Mouse (Mus musculus) limb, embryonic 11.5 days (tissue): ENCODE data around the gene Slc4a1. TPM values are rescaled to one million over a fixed set of nuclear protein-coding genes. Genes with fewer than 3 reads are reported as not detected.
A peak's percentile ranks its signal among the peaks of the same experiment; 100 is the strongest.

Source experiments
- ATAC-seq: fragments of 200-750 bp; cut with Nextera tagmentation; 2 replicates; pipeline ENCODE4 v1.8.0; 2017; ENCODE audit warnings: low read depth; ENCODE audit not compliant: insufficient number of reproducible peaks, low FRiP score, low TSS enrichment
- DNase-seq: peaks from one replicate; pipeline ENCODE4 v3.0.0-alpha.2; 2015; ENCODE audit warnings: low spot score
- H3K27ac ChIP-seq: fragments of 300-500 bp; sonication (generic); replicated peaks from 2 replicates; pipeline ENCODE4 v1.5.1; 2014; ENCODE audit warnings: low read depth, mild to moderate bottlenecking, low read length
- H3K27me3 ChIP-seq: fragments of 300-500 bp; sonication (generic); 2 replicates; pipeline ENCODE4 v1.6.1; 2014; ENCODE audit warnings: mild to moderate bottlenecking, low read length, mixed read lengths; ENCODE audit not compliant: control insufficient read depth, insufficient read depth
- H3K36me3 ChIP-seq: fragments of 300-500 bp; sonication (generic); 2 replicates; pipeline ENCODE4 v1.6.1; 2014; ENCODE audit warnings: mild to moderate bottlenecking, low read length, moderate library complexity, mixed read lengths; ENCODE audit not compliant: control insufficient read depth, insufficient read depth
- H3K4me1 ChIP-seq: fragments of 300-500 bp; sonication (generic); 2 replicates; pipeline ENCODE4 v1.6.1; 2014; ENCODE audit warnings: low read length, mixed read lengths; ENCODE audit not compliant: control insufficient read depth, insufficient read depth
- H3K4me2 ChIP-seq: fragments of 300-500 bp; sonication (generic); 2 replicates; pipeline ENCODE4 v1.6.1; 2014; ENCODE audit warnings: low read depth, mild to moderate bottlenecking, moderate library complexity; ENCODE audit not compliant: severe bottlenecking
- H3K4me3 ChIP-seq: fragments of 300-500 bp; sonication (generic); 2 replicates; pipeline ENCODE4 v1.5.1; 2014; ENCODE audit warnings: low read depth, low read length
- H3K9ac ChIP-seq: fragments of 300-500 bp; sonication (generic); 2 replicates; pipeline ENCODE4 v1.6.1; 2014; ENCODE audit warnings: mild to moderate bottlenecking, low read length
- H3K9me3 ChIP-seq: fragments of 300-500 bp; sonication (generic); 2 replicates; pipeline ENCODE4 v1.6.1; 2016; ENCODE audit warnings: low read length; ENCODE audit not compliant: control insufficient read depth
- WGBS: fragments of 180-500 bp; shearing (Covaris S2); extraction: QIAGEN DNeasy Blood & Tissue Kit; methylation state at CpG from one replicate; pipeline ENCODE4 v1.1.7; 2014; 5-methylcytosine and 5-hydroxymethylcytosine counted together
- polyA plus RNA-seq: library from polyadenylated mRNA; unstranded; fragments of >200 nt; fragmentation: Nextera tagmentation; extraction: Ambion mirVana; gene quantifications from 2 replicates; pipeline ENCODE4 v1.2.1, GENCODE M21; 2014

Slc4a1 gene
- polyA plus RNA-seq, 1 experiment from 2014 or later, result 20.4 TPM

DNA sequence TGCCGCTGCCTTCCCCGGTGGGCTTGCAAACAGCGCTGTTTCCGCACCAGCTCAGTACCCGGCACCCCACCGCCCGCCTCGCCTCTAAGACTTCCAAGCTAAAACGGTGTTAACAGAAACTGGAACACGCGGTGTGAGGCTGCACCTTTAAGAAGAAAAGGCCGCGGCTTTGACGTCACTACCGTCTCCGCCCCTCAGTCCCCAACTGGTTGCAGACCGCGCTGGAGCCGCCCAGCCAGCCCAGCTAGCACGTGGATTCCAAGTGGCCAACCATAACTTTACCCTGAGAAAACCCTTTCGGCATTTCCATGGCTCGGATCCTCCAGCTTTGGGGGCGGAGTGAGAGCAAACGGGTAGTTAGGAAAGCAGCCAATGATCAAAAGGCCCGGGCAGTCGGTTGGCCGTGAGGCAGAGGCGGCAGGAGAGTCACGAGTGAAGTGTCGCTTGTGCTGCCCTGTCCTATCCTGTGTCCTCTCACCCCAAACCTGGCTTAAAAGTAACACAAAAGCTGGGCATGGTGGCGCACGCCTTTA lies 42.4 kb upstream of the Slc4a1 start:
- H3K9me3 ChIP-seq, result no peaks in the 10 kb centered on the region
- ATAC-seq (peak; percentile 92), DNase-seq (peak; percentile 98)
- H3K36me3 ChIP-seq, result peaks cover 10% of the 10 kb centered on the region
- peak overlapping the region; percentile 87 for H3K4me2 ChIP-seq
- under 1% methylated on average over 32 of the region's 32 CpGs for WGBS
- H3K9ac ChIP-seq, result peak overlapping the region; percentile 84; the same call in 1 of the 2 replicates
- peak overlapping the region; percentile 76 for H3K4me3 ChIP-seq
- H3K27ac ChIP-seq, result peak overlapping the region; percentile 73
- no peaks in the 10 kb centered on the region for H3K27me3 ChIP-seq
- peaks cover 14% of the 10 kb centered on the region for H3K4me1 ChIP-seq

- peaks cover 14% of the 10 kb centered on the region for H3K4me1 ChIP-seq
- no peak for ATAC-seq
- H3K4me3 ChIP-seq, result peak within 1 kb of the TSS; percentile 76
- peak within 1 kb of the TSS; percentile 73 for H3K27ac ChIP-seq
- H3K36me3 ChIP-seq, result peaks cover 15% of the 10 kb centered on the region
- H3K9ac ChIP-seq, result peak within 1 kb of the TSS; percentile 84
- DNase-seq, result no peak
- under 1% methylated on average over 19 of the region's 19 CpGs for WGBS
- no peaks in the 10 kb centered on the region for H3K27me3 ChIP-seq
- peak within 1 kb of the TSS; percentile 87 for H3K4me2 ChIP-seq
- H3K9me3 ChIP-seq, result no peaks in the 10 kb centered on the region
Observed at GRCm38 (mm10) chr11:102407834-102408215, 41.8 kb upstream of the Slc4a1 start, which contains the start of gene Slc25a39. Slc25a39 (minus strand) TSS chr11:102407946.

GRCm38 (mm10) chr11:102406900-102407833 lies 41.2 kb upstream of the Slc4a1 start:
- 0 out of 2 replicates have a peak, but pooled peaks cover 1% of the 10 kb centered on the region for H3K27me3 ChIP-seq

GRCm38 (mm10) chr11:102406401-102406800 lies 40.4 kb upstream of the Slc4a1 start:
- H3K27me3 ChIP-seq, result 0 out of 2 replicates have a peak, but pooled peaks cover 3% of the 10 kb centered on the region
- peaks cover 13% of the 10 kb centered on the region for H3K4me1 ChIP-seq
- ATAC-seq (no peak), DNase-seq (no peak)
- H3K27ac ChIP-seq, result no peak overlapping the region
- no peaks in the 10 kb centered on the region for H3K9me3 ChIP-seq
- H3K9ac ChIP-seq, result peak overlapping the region; percentile 19; the same call in 1 of the 2 replicates
- H3K4me3 ChIP-seq, result peak overlapping the region; percentile 76
- peaks cover 15% of the 10 kb centered on the region for H3K36me3 ChIP-seq
- 4% methylated on average over 3 of the region's 3 CpGs for WGBS
- H3K4me2 ChIP-seq, result peak overlapping the region; percentile 87

More at GRCm38 (mm10) chr11:102406900-102407833, 41.2 kb upstream of the Slc4a1 start:
- Histone ChIP-seq H3K27ac (peak overlapping the region; percentile 73), H3K36me3 (peaks cover 15% of the 10 kb centered on the region), H3K4me3 (peak overlapping the region; percentile 76), H3K4me1 (peaks cover 14% of the 10 kb centered on the region), H3K4me2 (peak overlapping the region; percentile 87), H3K9ac (peak overlapping the region; percentile 84), H3K9me3 (no peaks in the 10 kb centered on the region)
- 0% methylated on average over 85 of the region's 85 CpGs for whole genome bisulfite sequencing
- DNase-seq, result peak; percentile 92
- peak; percentile 24; the same call in 1 of the 2 replicates for ATAC-seq

- H3K4me3 ChIP-seq, result 0 out of 2 replicates have a peak overlapping the region, but pooled peaks have one; percentile 76
- peaks cover 15% of the 10 kb centered on the region for H3K36me3 ChIP-seq
- no peak overlapping the region for H3K27ac ChIP-seq
- DNase-seq (no peak), ATAC-seq (no peak)
- no peak overlapping the region for H3K9ac ChIP-seq
- H3K27me3 ChIP-seq, result peaks cover 5% of the 10 kb centered on the region
- H3K9me3 ChIP-seq, result no peaks in the 10 kb centered on the region
- peak overlapping the region; percentile 87 for H3K4me2 ChIP-seq
- peaks cover 10% of the 10 kb centered on the region for H3K4me1 ChIP-seq
- 92% methylated on average over 11 of the region's 11 CpGs for WGBS
Observed at GRCm38 (mm10) chr11:102405544-102406285, 39.7 kb upstream of the Slc4a1 start.

- Histone ChIP-seq H3K9me3 (no peaks in the 10 kb centered on the region), H3K36me3 (peaks cover 15% of the 10 kb centered on the region), H3K4me1 (peaks cover 16% of the 10 kb centered on the region), H3K27ac (no peak overlapping the region), H3K4me3 (no peak overlapping the region), H3K27me3 (peaks cover 18% of the 10 kb centered on the region), H3K9ac (no peak overlapping the region), H3K4me2 (no peak overlapping the region)
- 88% methylated on average over 18 of the region's 18 CpGs for WGBS
- DNase-seq (no peak), ATAC-seq (no peak)
Observed at GRCm38 (mm10) chr11:102404161-102405010, 38.4 kb upstream of the Slc4a1 start.

GRCm38 (mm10) chr11:102403657-102404056 lies 37.7 kb upstream of the Slc4a1 start:
- no peak for ATAC-seq
- Histone ChIP-seq H3K9me3 (no peaks in the 10 kb centered on the region), H3K27me3 (peaks cover 25% of the 10 kb centered on the region), H3K4me3 (no peak overlapping the region), H3K27ac (no peak overlapping the region), H3K36me3 (peaks cover 15% of the 10 kb centered on the region), H3K9ac (no peak overlapping the region), H3K4me1 (peaks cover 14% of the 10 kb centered on the region), H3K4me2 (no peak overlapping the region)
- 90% methylated on average over 11 of the region's 11 CpGs for WGBS
- no peak for DNase-seq
